Mouse (Mus musculus) bone marrow, adult 2 months (tissue): ENCODE results near the gene Bcl2l14. TPM values are rescaled to one million over a fixed set of nuclear protein-coding genes. Genes with fewer than 3 reads are reported as not detected.

Experiments
- H3K27ac ChIP-seq: fragments of 200-500 bp; 2 replicates; pipeline ENCODE4 v1.5.1; 2012; ENCODE audit warnings: low read depth, mild to moderate bottlenecking, control low read depth, inconsistent platforms, low read length; ENCODE audit not compliant: control insufficient read depth, poor library complexity, insufficient read depth
- H3K4me1 ChIP-seq: fragments of 200-500 bp; 2 replicates; pipeline ENCODE4 v1.6.1; 2011; ENCODE audit warnings: low read length; ENCODE audit not compliant: control insufficient read depth, insufficient read depth
- H3K4me3 ChIP-seq: fragments of 200-500 bp; replicated peaks from 2 replicates; pipeline ENCODE3; 2011; ENCODE audit warnings: mild to moderate bottlenecking, low read depth, low read length, control low read depth; ENCODE audit not compliant: control insufficient read depth
- CTCF ChIP-seq: fragments of 200-500 bp; IDR thresholded peaks from 2 replicates; pipeline ENCODE4 v1.5.1; 2011; ENCODE audit warnings: low read length, control low read depth; ENCODE audit not compliant: control insufficient read depth, insufficient read depth
- POLR2A ChIP-seq: fragments of 200-500 bp; IDR thresholded peaks from 2 replicates; pipeline ENCODE4 v1.6.1; 2011; ENCODE audit warnings: low read depth, mild to moderate bottlenecking, control low read depth, low read length, borderline replicate concordance; ENCODE audit not compliant: control insufficient read depth
- WGBS: fragments of 180-500 bp; shearing (Covaris S2); methylation state at CpG from one replicate; pipeline ENCODE4 v1.1.7; 2018; 5-methylcytosine and 5-hydroxymethylcytosine counted together
- polyA plus RNA-seq: library from polyadenylated mRNA; stranded (reverse); fragments of >200 nt; gene quantifications from 2 replicates; pipeline ENCODE4 v1.2.4, GENCODE M21; 2011; ENCODE audit warnings: low replicate concordance; ENCODE audit not compliant: missing spikeins, insufficient read depth, insufficient read length

Gene Bcl2l14
- polyA plus RNA-seq, 1 experiment, result not detected

GRCm38 (mm10) chr6:134431583-134431982 is 35.5 kb downstream of the Bcl2l14 start:
- Histone ChIP-seq H3K27ac (no peak overlapping the region), H3K4me1 (no peaks in the 10 kb centered on the region), H3K4me3 (no peak overlapping the region)
- whole genome bisulfite sequencing, result 75% methylated on average over 4 of the region's 4 CpGs
- TF ChIP-seq CTCF, result no peak
- TF ChIP-seq POLR2A, result no peak

- H3K4me1 ChIP-seq, result no peaks in the 10 kb centered on the region
- TF ChIP-seq CTCF, result no peak
- TF ChIP-seq POLR2A, result no peak
- no peak overlapping the region for H3K4me3 ChIP-seq
- H3K27ac ChIP-seq, result no peak overlapping the region
- WGBS, result 80% methylated on average over 3 of the region's 3 CpGs
Observed at GRCm38 (mm10) chr6:134433281-134433680, 37.2 kb downstream of the Bcl2l14 start.

GRCm38 (mm10) chr6:134434044-134434443 is 37.9 kb downstream of the Bcl2l14 start:
- TF ChIP-seq CTCF (no peak), POLR2A (no peak)
- H3K4me1 ChIP-seq, result no peaks in the 10 kb centered on the region
- no peak overlapping the region for H3K4me3 ChIP-seq
- WGBS, result 80% methylated on average over 6 of the region's 6 CpGs
- no peak overlapping the region for H3K27ac ChIP-seq

- Histone ChIP-seq H3K27ac (no peak overlapping the region), H3K4me1 (no peaks in the 10 kb centered on the region), H3K4me3 (no peak overlapping the region)
- 79% methylated on average over 9 of the region's 9 CpGs for WGBS
- TF ChIP-seq POLR2A (no peak), CTCF (no peak)
Observed at GRCm38 (mm10) chr6:134434866-134435390, 38.8 kb downstream of the Bcl2l14 start.

GRCm38 (mm10) chr6:134436955-134437354 is 40.8 kb downstream of the Bcl2l14 start:
- no peak for TF ChIP-seq POLR2A
- TF ChIP-seq CTCF, result no peak
- WGBS, result 69% methylated on average over 5 of the region's 5 CpGs

GRCm38 (mm10) chr6:134439401-134440021 is 43.4 kb downstream of the Bcl2l14 start:
- H3K4me1 ChIP-seq, result no peaks in the 10 kb centered on the region
- H3K4me3 ChIP-seq, result no peak overlapping the region
- H3K27ac ChIP-seq, result no peak overlapping the region
- WGBS, result 75% methylated on average over 23 of the region's 23 CpGs
- TF ChIP-seq CTCF (no peak), POLR2A (no peak)

More at GRCm38 (mm10) chr6:134436955-134437354, 40.8 kb downstream of the Bcl2l14 start:
- Histone ChIP-seq H3K27ac (no peak overlapping the region), H3K4me1 (no peaks in the 10 kb centered on the region), H3K4me3 (no peak overlapping the region)

- 67% methylated on average over 10 of the region's 10 CpGs for WGBS
- H3K27ac ChIP-seq, result no peak overlapping the region
- H3K4me3 ChIP-seq, result no peak overlapping the region
- H3K4me1 ChIP-seq, result no peaks in the 10 kb centered on the region
- TF ChIP-seq CTCF (no peak), POLR2A (no peak)
Observed at GRCm38 (mm10) chr6:134440023-134440422, 43.9 kb downstream of the Bcl2l14 start.

GRCm38 (mm10) chr6:134441716-134442115 is 45.6 kb downstream of the Bcl2l14 start:
- Histone ChIP-seq H3K27ac (no peak overlapping the region), H3K4me1 (no peaks in the 10 kb centered on the region), H3K4me3 (no peak overlapping the region)
- 76% methylated on average over 3 of the region's 3 CpGs for WGBS
- TF ChIP-seq CTCF, result no peak
- TF ChIP-seq POLR2A, result no peak
